Mouse (Mus musculus): ENCODE results near the gene Mkks. TPM values are rescaled to one million over a fixed set of nuclear protein-coding genes. Genes with fewer than 3 reads are reported as not detected.

Mkks gene
- 0.11 and 0.22 TPM in 2 replicates for polyA plus RNA-seq (2012)

GRCm38 (mm10) chr2:136891068-136891950 lies at the start of gene Mkks, which contains the start of the genes Slx4ip and AL731706.1:
Mkks (minus strand) TSS chr2:136891389.
Slx4ip (plus strand) TSS chr2:136891218.
AL731706.1 (minus strand) TSS chr2:136891389.
- TF ChIP-seq GATA1 (IDR thresholded peaks at IDR 0.05; ENCODE audit: low read length): no peak

- no peak for TF ChIP-seq GATA1 (IDR thresholded peaks at IDR 0.05; ENCODE audit: low read length)
These were observed 47.1 kb upstream of the Mkks start for GRCm38 (mm10) chr2:136938249-136938648.

GRCm38 (mm10) chr2:136936391-136937288 lies 45.5 kb upstream of the Mkks start:
- TF ChIP-seq GATA1 (IDR thresholded peaks at IDR 0.05; ENCODE audit: low read length): no peak

GRCm38 (mm10) chr2:136921003-136921408 lies 29.8 kb upstream of the Mkks start:
- no peak for TF ChIP-seq GATA1 (IDR thresholded peaks at IDR 0.05; ENCODE audit: low read length)

- no peak for TF ChIP-seq GATA1 (IDR thresholded peaks at IDR 0.05; ENCODE audit: low read length)
These were observed 29.2 kb upstream of the Mkks start for GRCm38 (mm10) chr2:136920257-136920993.

GRCm38 (mm10) chr2:136919433-136919832 lies 28.2 kb upstream of the Mkks start:
- TF ChIP-seq GATA1 (IDR thresholded peaks at IDR 0.05; ENCODE audit: low read length): no peak

GRCm38 (mm10) chr2:136914334-136914902 lies 23.2 kb upstream of the Mkks start:
- no peak for TF ChIP-seq GATA1 (IDR thresholded peaks at IDR 0.05; ENCODE audit: low read length)

GRCm38 (mm10) chr2:136913021-136913420 lies 21.8 kb upstream of the Mkks start:
- no peak for TF ChIP-seq GATA1 (IDR thresholded peaks at IDR 0.05; ENCODE audit: low read length)

- no peak for TF ChIP-seq GATA1 (IDR thresholded peaks at IDR 0.05; ENCODE audit: low read length)
These were observed 20.8 kb upstream of the Mkks start for GRCm38 (mm10) chr2:136911958-136912411.

- no peak for TF ChIP-seq GATA1 (IDR thresholded peaks at IDR 0.05; ENCODE audit: low read length)
These were observed 18.1 kb upstream of the Mkks start for GRCm38 (mm10) chr2:136909298-136909697.

- TF ChIP-seq GATA1 (IDR thresholded peaks at IDR 0.05; ENCODE audit: low read length): no peak
These were observed 17.4 kb upstream of the Mkks start for GRCm38 (mm10) chr2:136908596-136908995.

- no peak for TF ChIP-seq GATA1 (IDR thresholded peaks at IDR 0.05; ENCODE audit: low read length)
These were observed 4.9 kb upstream of the Mkks start for GRCm38 (mm10) chr2:136896131-136896530.

GRCm38 (mm10) chr2:136894494-136894893 lies 3.3 kb upstream of the Mkks start:
- TF ChIP-seq GATA1 (IDR thresholded peaks at IDR 0.05; ENCODE audit: low read length): no peak

- no peak for TF ChIP-seq GATA1 (IDR thresholded peaks at IDR 0.05; ENCODE audit: low read length)
These were observed 772 bp upstream of the Mkks start for GRCm38 (mm10) chr2:136891951-136892371.

- no peak for TF ChIP-seq GATA1 (IDR thresholded peaks at IDR 0.05; ENCODE audit: low read length)
These were observed 4.3 kb downstream of the Mkks start for GRCm38 (mm10) chr2:136886846-136887245.
